Mouse (Mus musculus): ENCODE results near the gene Nlrp4f. TPM values are rescaled to one million over a fixed set of nuclear protein-coding genes. Genes with fewer than 3 reads are reported as not detected.

The Nlrp4f gene
- 0.08 and 0.09 TPM in 2 replicates for polyA plus RNA-seq (2012; rRNA removed)

GRCm38 (mm10) chr13:65205877-65206276 is at the start of gene Nlrp4f:
Gene Nlrp4f, minus strand, starts transcription at chr13:65205977.

GRCm38 (mm10) chr13:65149940-65150339 is 55.8 kb downstream of the Nlrp4f start, which contains the start of gene Olfr466:
Gene Olfr466, plus strand, starts transcription at chr13:65150240.

GRCm38 (mm10) chr13:65137789-65138188 is 68.0 kb downstream of the Nlrp4f start, which contains the start of gene Olfr465-ps1:
Gene Olfr465-ps1, plus strand, starts transcription at chr13:65138089.

Other genes with a start within 250 kb of the Nlrp4f start
- gene Spata31d1c, start 172.9 kb downstream of the Nlrp4f start, polyA plus RNA-seq (2012; rRNA removed), result 0.03 TPM in 1 of 2 replicates, not detected in the other
- 0.04 TPM in 1 of 2 replicates, not detected in the other for gene Prss47, start 153.2 kb downstream of the Nlrp4f start, polyA plus RNA-seq (2012; rRNA removed)
- 22.7 and 24.9 TPM in 2 replicates for gene Mfsd14b, start 93.0 kb downstream of the Nlrp4f start, polyA plus RNA-seq (2012; rRNA removed)
- gene Olfr465-ps1, start 67.9 kb downstream of the Nlrp4f start, polyA plus RNA-seq (2012; rRNA removed), result not detected in 2 replicates
- gene Olfr466, start 55.7 kb downstream of the Nlrp4f start, polyA plus RNA-seq (2012; rRNA removed), result not detected in 2 replicates
- 0.23 and 0.31 TPM in 2 replicates for gene Gm10775, start 53.6 kb upstream of the Nlrp4f start, polyA plus RNA-seq (2012; rRNA removed)
- 55.5 and 58.2 TPM in 2 replicates for gene Zfp369, start 72.8 kb upstream of the Nlrp4f start, polyA plus RNA-seq (2012; rRNA removed)

Measured in central nervous system, embryonic 18 days (tissue).